Mouse (Mus musculus): Measurements from ENCODE around the gene A430089I19Rik.
"Not testable (repeated sequence)": the region's sequence is repeated elsewhere in the genome, so short reads cannot be mapped to it uniquely, and the experiment has no call there.

The A430089I19Rik gene

DNA sequence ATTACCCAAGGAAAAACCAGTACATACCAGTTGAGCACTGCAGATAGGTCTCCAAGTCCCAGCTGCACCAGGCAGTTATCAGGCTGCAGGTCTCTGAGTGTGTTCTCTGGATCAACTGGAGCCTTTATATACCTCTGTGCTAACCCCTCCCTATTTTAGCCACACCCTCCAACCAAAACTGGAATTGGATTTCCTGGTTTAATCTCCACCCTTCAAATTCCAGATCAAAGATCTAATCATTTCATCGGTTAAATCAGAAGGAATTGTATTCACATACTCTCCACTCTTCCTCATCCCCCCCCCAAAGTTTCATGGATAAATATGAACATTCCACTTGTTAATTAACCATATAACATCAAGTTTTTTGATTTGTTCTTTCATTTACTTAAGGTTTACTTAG lies at the start of gene A430089I19Rik:
TSS of gene A430089I19Rik (minus strand) at position 101 of the 400 bp plus-strand sequence.
- DNase-seq (ENCODE audit: low spot score in 2 of 2): not testable (repeated sequence)

- DNase-seq (ENCODE audit: low spot score in 2 of 2): not testable (repeated sequence)
Measured at GRCm38 (mm10) chr5:94339449-94339848, 32.9 kb upstream of the A430089I19Rik start, which contains the start of gene AA792892. Gene AA792892 (plus strand): TSS chr5:94339749.

DNA sequence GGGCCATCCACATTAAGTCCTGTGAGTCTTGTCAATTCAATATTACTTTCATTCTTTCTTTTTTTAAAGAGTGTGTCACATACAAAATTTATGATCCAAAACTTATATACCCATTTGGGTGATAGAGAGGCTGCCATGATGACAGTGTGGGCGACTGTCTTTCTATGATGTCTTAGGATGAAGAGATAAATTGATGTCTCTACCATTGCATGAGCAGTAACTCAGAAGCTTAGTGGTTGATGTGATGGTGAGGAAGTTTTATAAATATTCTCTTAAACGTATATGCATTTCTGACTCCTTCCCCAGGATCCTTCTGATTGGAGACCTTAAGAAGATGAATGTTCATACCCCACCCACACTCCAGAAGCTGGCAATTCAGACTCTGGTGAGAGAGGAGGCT lies 7.5 kb upstream of the A430089I19Rik start, which contains the start of gene Gm6502:
TSS of gene Gm6502 (plus strand) at position 301 of the 400 bp plus-strand sequence.
- not testable (repeated sequence) for DNase-seq (ENCODE audit: low spot score in 2 of 2)
